Mouse (Mus musculus): Measurements from ENCODE around the gene Serhl. TPM values are rescaled to one million over a fixed set of nuclear protein-coding genes. Genes with fewer than 3 reads are reported as not detected.
"Not testable (repeated sequence)": the region's sequence is repeated elsewhere in the genome, so short reads cannot be mapped to it uniquely, and the experiment has no call there.

Gene Serhl
- polyA plus RNA-seq, 1 experiment: 133 TPM

GRCm38 (mm10) chr15:83052341-83053104, 36.8 kb upstream of the Serhl start:
- no peak overlapping the region for H3K27ac ChIP-seq (ENCODE audit: insufficient read depth, low read depth, low read length)
- no peaks in the 10 kb centered on the region; the same call in 1 of the 2 replicates for H3K27me3 ChIP-seq (ENCODE audit: control insufficient read depth, insufficient read depth, low read length)
- WGBS: 89% methylated on average over 6 of the region's 6 CpGs
- no peak overlapping the region for H3K4me3 ChIP-seq (ENCODE audit: low read depth, low read length)
- peaks cover 6% of the 10 kb centered on the region; the same call in 1 of the 2 replicates for H3K4me1 ChIP-seq (ENCODE audit: control insufficient read depth, insufficient read depth, insufficient read length, low read length)
- no peaks in the 10 kb centered on the region for H3K36me3 ChIP-seq (ENCODE audit: control insufficient read depth, insufficient read depth, low read length)
- TF ChIP-seq CTCF (IDR thresholded peaks at IDR 0.05; ENCODE audit: extremely low read depth, insufficient read length, insufficient replicate concordance, low read depth, low read length) (no peak), POLR2A (IDR thresholded peaks at IDR 0.05; ENCODE audit: low read depth, low read length) (no peak)

- TF ChIP-seq POLR2A (IDR thresholded peaks at IDR 0.05; ENCODE audit: low read depth, low read length) (no peak), CTCF (IDR thresholded peaks at IDR 0.05; ENCODE audit: extremely low read depth, insufficient read length, insufficient replicate concordance, low read depth, low read length) (no peak)
- Histone ChIP-seq H3K36me3 (ENCODE audit: control insufficient read depth, insufficient read depth, low read length) (no peaks in the 10 kb centered on the region), H3K27me3 (ENCODE audit: control insufficient read depth, insufficient read depth, low read length) (no peaks in the 10 kb centered on the region; the same call in 1 of the 2 replicates), H3K27ac (ENCODE audit: insufficient read depth, low read depth, low read length) (no peak overlapping the region), H3K4me1 (ENCODE audit: control insufficient read depth, insufficient read depth, insufficient read length, low read length) (peaks cover 6% of the 10 kb centered on the region; the same call in 1 of the 2 replicates), H3K4me3 (ENCODE audit: low read depth, low read length) (no peak overlapping the region)
- 17% methylated on average over 11 of the region's 11 CpGs for WGBS
Observed at GRCm38 (mm10) chr15:83053261-83053660, 36.0 kb upstream of the Serhl start.

DNA sequence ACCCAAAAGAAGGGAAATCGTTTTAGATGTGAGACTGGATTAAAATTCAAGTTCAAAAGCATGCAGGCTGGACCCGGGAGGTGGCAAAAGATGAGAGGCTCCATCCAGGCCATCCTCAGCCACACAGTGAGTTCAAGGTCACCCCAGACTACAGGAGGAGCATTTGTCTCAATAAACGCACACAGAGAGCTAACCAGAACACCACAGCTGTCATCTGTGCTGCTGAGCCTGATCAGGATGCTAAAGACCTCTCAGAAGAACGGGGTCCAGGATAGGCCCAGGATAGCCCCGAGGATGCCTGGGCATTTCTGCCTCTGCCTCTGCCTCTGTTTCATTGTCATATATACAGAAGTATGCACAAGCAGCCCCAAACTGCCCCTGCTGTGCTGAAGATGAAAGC, 33.7 kb upstream of the Serhl start:
- H3K36me3 ChIP-seq (ENCODE audit: control insufficient read depth, insufficient read depth, low read length): no peaks in the 10 kb centered on the region
- WGBS: 60% methylated on average over 5 of the region's 5 CpGs
- H3K4me1 ChIP-seq (ENCODE audit: control insufficient read depth, insufficient read depth, insufficient read length, low read length): peaks cover 6% of the 10 kb centered on the region; the same call in 1 of the 2 replicates
- no peak overlapping the region for H3K27ac ChIP-seq (ENCODE audit: insufficient read depth, low read depth, low read length)
- TF ChIP-seq POLR2A (IDR thresholded peaks at IDR 0.05; ENCODE audit: low read depth, low read length) (no peak), CTCF (IDR thresholded peaks at IDR 0.05; ENCODE audit: extremely low read depth, insufficient read length, insufficient replicate concordance, low read depth, low read length) (no peak)
- H3K27me3 ChIP-seq (ENCODE audit: control insufficient read depth, insufficient read depth, low read length): no peaks in the 10 kb centered on the region; the same call in 1 of the 2 replicates
- no peak overlapping the region for H3K4me3 ChIP-seq (ENCODE audit: low read depth, low read length)

- TF ChIP-seq CTCF (IDR thresholded peaks at IDR 0.05; ENCODE audit: extremely low read depth, insufficient read length, insufficient replicate concordance, low read depth, low read length) (no peak), POLR2A (IDR thresholded peaks at IDR 0.05; ENCODE audit: low read depth, low read length) (no peak)
- no peaks in the 10 kb centered on the region; the same call in 1 of the 2 replicates for H3K27me3 ChIP-seq (ENCODE audit: control insufficient read depth, insufficient read depth, low read length)
- 2% methylated on average over 29 of the region's 29 CpGs for WGBS
- no peak overlapping the region for H3K27ac ChIP-seq (ENCODE audit: insufficient read depth, low read depth, low read length)
- H3K4me3 ChIP-seq (ENCODE audit: low read depth, low read length): peak overlapping the region; percentile 51
- no peaks in the 10 kb centered on the region for H3K36me3 ChIP-seq (ENCODE audit: control insufficient read depth, insufficient read depth, low read length)
- peaks cover 6% of the 10 kb centered on the region; the same call in 1 of the 2 replicates for H3K4me1 ChIP-seq (ENCODE audit: control insufficient read depth, insufficient read depth, insufficient read length, low read length)
Observed at GRCm38 (mm10) chr15:83056378-83057083, 32.8 kb upstream of the Serhl start.

DNA sequence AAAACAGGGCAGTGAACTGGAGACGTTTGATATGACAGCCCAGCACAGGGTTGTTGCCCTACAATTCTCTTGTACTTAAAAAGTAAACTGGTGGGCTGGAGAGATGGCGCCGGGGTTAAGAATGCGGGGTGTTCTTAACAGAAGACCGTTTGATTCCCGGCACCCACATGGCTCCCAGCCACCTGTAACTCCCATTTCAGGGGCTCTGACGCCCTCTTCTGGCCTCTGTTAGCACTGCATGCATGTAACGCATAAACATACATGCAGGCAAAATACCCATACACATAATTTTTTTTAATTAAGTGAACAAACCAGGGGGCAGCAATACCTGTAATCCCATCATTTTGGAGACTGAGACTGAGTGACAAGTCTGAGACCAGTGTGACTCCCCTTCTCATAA, 31.8 kb upstream of the Serhl start:
- no peak for TF ChIP-seq POLR2A (IDR thresholded peaks at IDR 0.05; ENCODE audit: low read depth, low read length)
- no peak for TF ChIP-seq CTCF (IDR thresholded peaks at IDR 0.05; ENCODE audit: extremely low read depth, insufficient read length, insufficient replicate concordance, low read depth, low read length)
- 79% methylated on average over 8 of the region's 8 CpGs for WGBS
- Histone ChIP-seq H3K27ac (ENCODE audit: insufficient read depth, low read depth, low read length) (no peak overlapping the region), H3K4me1 (ENCODE audit: control insufficient read depth, insufficient read depth, insufficient read length, low read length) (peaks cover 6% of the 10 kb centered on the region; the same call in 1 of the 2 replicates), H3K27me3 (ENCODE audit: control insufficient read depth, insufficient read depth, low read length) (no peaks in the 10 kb centered on the region; the same call in 1 of the 2 replicates), H3K36me3 (ENCODE audit: control insufficient read depth, insufficient read depth, low read length) (no peaks in the 10 kb centered on the region), H3K4me3 (ENCODE audit: low read depth, low read length) (no peak overlapping the region)

DNA sequence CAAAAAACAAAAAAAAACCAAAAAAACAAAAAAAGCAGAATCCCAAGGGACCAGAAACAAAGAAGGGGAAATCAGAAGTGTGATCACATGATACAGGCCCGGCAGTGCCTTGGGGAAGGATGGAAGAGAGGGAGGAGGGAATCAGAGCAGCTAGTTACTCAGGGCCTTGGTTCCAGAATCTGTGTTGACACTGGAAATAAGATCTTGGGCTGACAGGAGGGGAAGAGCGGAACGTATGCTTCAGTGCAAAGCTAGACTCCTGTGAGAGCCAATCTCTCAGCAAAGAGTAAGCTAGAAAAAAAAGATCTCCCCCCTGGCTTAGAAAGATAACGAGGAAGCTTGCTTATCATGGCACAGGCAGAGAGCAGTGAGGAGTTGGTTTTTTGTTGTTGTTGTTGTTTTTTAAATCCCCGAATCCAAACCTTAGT, 30.1 kb upstream of the Serhl start:
- Histone ChIP-seq H3K27ac (ENCODE audit: insufficient read depth, low read depth, low read length) (no peak overlapping the region), H3K36me3 (ENCODE audit: control insufficient read depth, insufficient read depth, low read length) (no peaks in the 10 kb centered on the region), H3K27me3 (ENCODE audit: control insufficient read depth, insufficient read depth, low read length) (no peaks in the 10 kb centered on the region; the same call in 1 of the 2 replicates), H3K4me1 (ENCODE audit: control insufficient read depth, insufficient read depth, insufficient read length, low read length) (peaks cover 6% of the 10 kb centered on the region; the same call in 1 of the 2 replicates), H3K4me3 (ENCODE audit: low read depth, low read length) (no peak overlapping the region)
- no peak for TF ChIP-seq CTCF (IDR thresholded peaks at IDR 0.05; ENCODE audit: extremely low read depth, insufficient read length, insufficient replicate concordance, low read depth, low read length)
- WGBS: 67% methylated on average over 5 of the region's 5 CpGs

GRCm38 (mm10) chr15:83061689-83062088, 27.6 kb upstream of the Serhl start:
- Histone ChIP-seq H3K4me1 (ENCODE audit: control insufficient read depth, insufficient read depth, insufficient read length, low read length) (peaks cover 4% of the 10 kb centered on the region), H3K27ac (ENCODE audit: insufficient read depth, low read depth, low read length) (no peak overlapping the region), H3K27me3 (ENCODE audit: control insufficient read depth, insufficient read depth, low read length) (no peaks in the 10 kb centered on the region; the same call in 1 of the 2 replicates), H3K4me3 (ENCODE audit: low read depth, low read length) (no peak overlapping the region), H3K36me3 (ENCODE audit: control insufficient read depth, insufficient read depth, low read length) (no peaks in the 10 kb centered on the region)
- WGBS: 14% methylated on average over 5 of the region's 5 CpGs
- TF ChIP-seq POLR2A (IDR thresholded peaks at IDR 0.05; ENCODE audit: low read depth, low read length) (no peak), CTCF (IDR thresholded peaks at IDR 0.05; ENCODE audit: extremely low read depth, insufficient read length, insufficient replicate concordance, low read depth, low read length) (no peak)

DNA sequence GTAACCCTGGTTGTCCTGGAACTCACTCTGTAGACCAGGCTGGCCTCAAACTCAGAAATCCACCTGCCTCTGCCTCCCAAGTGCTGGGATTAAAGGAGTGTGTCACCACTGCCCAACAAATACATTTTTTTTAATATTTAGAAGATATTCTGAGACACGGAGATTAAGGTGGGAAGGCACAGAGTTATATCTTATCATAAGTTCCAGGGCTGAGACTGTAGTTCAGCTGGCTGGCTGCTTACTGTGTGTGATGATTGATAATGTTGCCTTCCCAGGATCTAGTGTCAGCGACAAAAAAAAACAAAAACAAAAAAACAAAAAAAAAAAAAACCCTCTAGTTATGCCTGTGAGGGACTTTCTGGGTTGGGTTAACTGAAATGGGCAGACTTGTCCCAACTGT, 26.7 kb upstream of the Serhl start:
- H3K36me3 ChIP-seq (ENCODE audit: control insufficient read depth, insufficient read depth, low read length); H3K4me3 ChIP-seq (ENCODE audit: low read depth, low read length); H3K27me3 ChIP-seq (ENCODE audit: control insufficient read depth, insufficient read depth, low read length); H3K27ac ChIP-seq (ENCODE audit: insufficient read depth, low read depth, low read length); H3K4me1 ChIP-seq (ENCODE audit: control insufficient read depth, insufficient read depth, insufficient read length, low read length): not testable (repeated sequence)
- WGBS: 75% methylated on average over 2 of the region's 2 CpGs

Data from small intestine, adult 2 months (tissue).